19 mouse cellular contexts compared by ENCODE assay signal in genomic region chr9:86772897-86773296, GRCm38 (mm10). TPM values are rescaled to one million over a fixed set of nuclear protein-coding genes. Genes with fewer than 3 reads are reported as not detected.
DNase-seq lines count a peak whose midpoint lies in the region; ATAC-seq and TF ChIP-seq lines count a peak whose summit lies in the region.
"Had no signal": no experiment of that assay in that cellular context is flagged by ENCODE, and none has a peak within 500 bp of the region (broad histone marks: within the 10 kb centered on the region; RNA-seq: fewer than 3 reads in every experiment).

No protein-coding gene starts in this region.

- H3K27ac ChIP-seq in heart, embryonic 16.5 days (ENCODE audit: low read length): peak overlapping the region; percentile 21
- no peak overlapping the region for H3K27ac ChIP-seq in intestine, postnatal 0 days (ENCODE audit: low read depth, low read length)
- H3K27ac ChIP-seq: embryonic facial prominence, embryonic 10.5 days; embryonic facial prominence, embryonic 12.5 days; forebrain, embryonic 13.5 days; forebrain, embryonic 15.5 days had no signal

- H3K4me2 ChIP-seq in heart, embryonic 16.5 days (ENCODE audit: low read depth, low read length): no peak overlapping the region
- no peak overlapping the region for H3K4me2 ChIP-seq in intestine, postnatal 0 days (replicated peaks; ENCODE audit: low read depth)
- H3K4me2 ChIP-seq: embryonic facial prominence, embryonic 12.5 days; forebrain, embryonic 13.5 days; forebrain, embryonic 15.5 days had no signal

- peak; percentile 64 for DNase-seq in heart, adult 11 months
- no peak for DNase-seq in heart, adult 9 months (ENCODE audit: low spot score in 2 of 2)
- DNase-seq in heart, postnatal 25 days (ENCODE audit: low spot score): no peak
- DNase-seq: adrenal gland, adult 2 months; adrenal gland, postnatal 10 days; adrenal gland, postnatal 25 days; cerebellum, adult 11-12 months; cerebellum, adult 2 months; cerebellum, adult 9-10 months; cerebellum, postnatal 10 days; cerebellum, postnatal 25 days; forebrain, postnatal 0 days had no signal

- no peak overlapping the region for H3K4me3 ChIP-seq in heart, embryonic 16.5 days (ENCODE audit: low read length)
- H3K4me3 ChIP-seq in intestine, postnatal 0 days (ENCODE audit: low read depth, low read length): no peak overlapping the region
- H3K4me3 ChIP-seq: embryonic facial prominence, embryonic 10.5 days; embryonic facial prominence, embryonic 12.5 days; forebrain, embryonic 13.5 days; forebrain, embryonic 15.5 days had no signal

- no peak for ATAC-seq in heart, embryonic 16.5 days (replicated peaks; ENCODE audit: extremely low read depth, insufficient read depth, low FRiP score)
- ATAC-seq in intestine, postnatal 0 days: no peak
- ATAC-seq: forebrain, embryonic 13.5 days; forebrain, embryonic 15.5 days; forebrain, postnatal 0 days had no signal

- intact Hi-C loops in heart, postnatal 25 days (cut with DNase I): no loop called here

- WGBS in heart, embryonic 16.5 days: 51% methylated on average over 3 of the region's 3 CpGs
- 62% methylated on average over 3 of the region's 3 CpGs for WGBS in intestine, postnatal 0 days

- H3K36me3 ChIP-seq in heart, embryonic 16.5 days (ENCODE audit: control insufficient read depth, insufficient read depth): peaks cover 20% of the 10 kb centered on the region; the same call in 1 of the 2 replicates
- H3K36me3 ChIP-seq in intestine, postnatal 0 days (ENCODE audit: control insufficient read depth, insufficient read depth): no peaks in the 10 kb centered on the region
- H3K36me3 ChIP-seq: embryonic facial prominence, embryonic 10.5 days; embryonic facial prominence, embryonic 12.5 days had no signal

- H3K4me1 ChIP-seq in heart, embryonic 16.5 days (ENCODE audit: control insufficient read depth, insufficient read depth, low read length): peaks cover 4% of the 10 kb centered on the region
- no peaks in the 10 kb centered on the region for H3K4me1 ChIP-seq in intestine, postnatal 0 days (replicated peaks; ENCODE audit: control insufficient read depth, insufficient read depth, low read length)
- H3K4me1 ChIP-seq: embryonic facial prominence, embryonic 12.5 days; forebrain, embryonic 13.5 days; forebrain, embryonic 15.5 days had no signal

- no peak overlapping the region for H3K9ac ChIP-seq in heart, embryonic 16.5 days (ENCODE audit: low read length)
- no peak overlapping the region for H3K9ac ChIP-seq in intestine, postnatal 0 days (ENCODE audit: low read depth, low read length)
- H3K9ac ChIP-seq: embryonic facial prominence, embryonic 12.5 days; forebrain, embryonic 13.5 days; forebrain, embryonic 15.5 days; forebrain, postnatal 0 days had no signal

- H3K9me3 ChIP-seq in heart, embryonic 16.5 days (replicated peaks; ENCODE audit: control insufficient read depth, low read length): no peaks in the 10 kb centered on the region
- H3K9me3 ChIP-seq in intestine, postnatal 0 days (ENCODE audit: control insufficient read depth): no peaks in the 10 kb centered on the region
- H3K9me3 ChIP-seq: embryonic facial prominence, embryonic 10.5 days; embryonic facial prominence, embryonic 12.5 days; forebrain, embryonic 13.5 days; forebrain, embryonic 15.5 days had no signal

- TF ChIP-seq CTCF in intestine, postnatal 0 days (IDR thresholded peaks at IDR 0.05; ENCODE audit: low read depth): no peak

- H3K27me3 ChIP-seq in heart, embryonic 16.5 days (ENCODE audit: control insufficient read depth, insufficient read depth, low read length): no peaks in the 10 kb centered on the region
- H3K27me3 ChIP-seq in intestine, postnatal 0 days (replicated peaks; ENCODE audit: control insufficient read depth, insufficient read depth, low read length): no peaks in the 10 kb centered on the region
- H3K27me3 ChIP-seq: embryonic facial prominence, embryonic 12.5 days; forebrain, embryonic 13.5 days; forebrain, embryonic 15.5 days had no signal

RNA-seq across cellular contexts. Expression of gene Prss35, which starts 29.4 kb away (rescaled TPM):
- 35.1 and 35.9 TPM in 2 replicates for polyA plus RNA-seq in heart, embryonic 16.5 days (2015; fragmentation: Nextera tagmentation; extraction: Ambion mirVana)
- total RNA-seq in heart, postnatal 25 days (2021): under 1 TPM; 0.34 to 0.45 TPM
- 4.8 TPM in 2 replicates for polyA plus RNA-seq in intestine, postnatal 0 days (2015; fragmentation: Nextera tagmentation; extraction: Ambion mirVana)
- total RNA-seq: MEL had no signal
